Comparison of ENCODE assay signal across 8 mouse cellular contexts in the genomic region with DNA sequence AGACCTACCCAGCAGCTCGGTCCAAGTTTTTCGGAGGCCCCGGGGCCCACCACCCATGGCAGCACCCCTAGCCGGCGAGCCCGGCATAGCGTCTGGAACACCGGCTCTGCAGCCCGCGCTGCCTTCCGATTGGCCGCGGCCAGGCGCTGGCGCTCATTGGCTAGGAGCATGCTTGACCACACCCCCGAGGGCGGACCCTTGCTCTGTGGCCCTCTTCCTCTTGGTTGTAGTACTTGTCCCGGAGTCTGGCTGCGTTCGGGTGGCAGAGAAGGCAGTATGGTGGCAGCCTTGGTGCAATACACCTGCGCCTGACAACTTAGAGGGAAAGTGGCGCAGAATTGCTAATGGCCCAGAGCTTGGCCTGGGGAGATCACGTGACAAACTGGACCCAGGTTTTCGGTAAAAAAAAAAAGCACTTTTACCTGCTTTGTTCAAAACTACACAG. TPM values are rescaled to one million over a fixed set of nuclear protein-coding genes. Genes with fewer than 3 reads are reported as not detected.
DNase-seq lines count a peak whose midpoint lies in the region; ATAC-seq and TF ChIP-seq lines count a peak whose summit lies in the region.

Fanca (minus strand) TSS at position 110 of the 445 bp plus-strand sequence.

- peak; percentile 55; the same call in 1 of the 2 replicates for TF ChIP-seq POLR2A in brain, embryonic 14.5 days (IDR thresholded peaks at IDR 0.05; ENCODE audit: borderline replicate concordance, extremely low read depth, insufficient read depth, insufficient read length, poor library complexity, severe bottlenecking)
- TF ChIP-seq POLR2A in liver, adult 2 months (IDR thresholded peaks at IDR 0.05; ENCODE audit: extremely low read depth, insufficient read depth, low read length), result peak; percentile 87
- peak; percentile 66 for TF ChIP-seq POLR2A in myocyte (IDR thresholded peaks at IDR 0.05; ENCODE audit: insufficient read length, low read depth)

- DNase-seq in brain, embryonic 14.5 days (ENCODE audit: low read depth), result peak; percentile 97
- peak; percentile 85 for DNase-seq in liver, adult 2 months (ENCODE audit: extremely low read depth, low read depth, low spot score)
- peak; percentile 96 for DNase-seq in splenic B cell, adult 2 months (ENCODE audit: low read depth, low spot score)

- WGBS in heart, embryonic 11.5 days (ENCODE audit: insufficient replicate concordance), result under 1% methylated on average over 24 of the region's 24 CpGs
- under 1% methylated on average over 24 of the region's 24 CpGs for WGBS in kidney, embryonic 16.5 days
- WGBS in liver, adult 2 months, result 0% methylated on average over 24 of the region's 24 CpGs

- peak within 1 kb of the TSS; percentile 84 for H3K4me2 ChIP-seq in heart, embryonic 11.5 days
- H3K4me2 ChIP-seq in kidney, embryonic 16.5 days (replicated peaks; ENCODE audit: low read depth, low read length), result peak within 1 kb of the TSS; percentile 83
- H3K4me2 ChIP-seq in myocyte (ENCODE audit: low read depth), result peak within 1 kb of the TSS; percentile 91

- peak within 1 kb of the TSS; percentile 78 for H3ac ChIP-seq in C2C12 (ENCODE audit: control insufficient read depth, insufficient read length, low read depth)
- peak within 1 kb of the TSS; percentile 62 for H3ac ChIP-seq in myocyte (ENCODE audit: control insufficient read depth, insufficient read length)

- ATAC-seq in heart, embryonic 11.5 days (replicated peaks; ENCODE audit: insufficient number of reproducible peaks, low FRiP score, low TSS enrichment), result peak; percentile 99
- peak; percentile 99 for ATAC-seq in kidney, embryonic 16.5 days (ENCODE audit: low FRiP score, low TSS enrichment)

- H3K27me3 ChIP-seq in C2C12 (ENCODE audit: control insufficient read depth, insufficient read depth, insufficient read length) (no peaks in the 10 kb centered on the region), myocyte (ENCODE audit: control insufficient read depth, insufficient read depth, insufficient read length) (no peaks in the 10 kb centered on the region)
- H3K27me3 ChIP-seq in erythroblast, embryonic 14.5 days (ENCODE audit: control insufficient read depth), result no peaks in the 10 kb centered on the region
- no peaks in the 10 kb centered on the region for H3K27me3 ChIP-seq in heart, embryonic 11.5 days (ENCODE audit: control insufficient read depth, insufficient read depth, low read length)
- no peaks in the 10 kb centered on the region for H3K27me3 ChIP-seq in kidney, embryonic 16.5 days (ENCODE audit: insufficient read depth, low read length)
- H3K27me3 ChIP-seq in liver, adult 2 months (ENCODE audit: control insufficient read depth, insufficient read depth, low read length), result no peaks in the 10 kb centered on the region
- no peaks in the 10 kb centered on the region for H3K27me3 ChIP-seq in splenic B cell, adult 2 months (ENCODE audit: control insufficient read depth, insufficient read depth, low read length, poor library complexity, severe bottlenecking)

- H3K36me3 ChIP-seq in C2C12 (ENCODE audit: control insufficient read depth, insufficient read depth) (peaks cover 4% of the 10 kb centered on the region), myocyte (ENCODE audit: control insufficient read depth, insufficient read depth) (no peaks in the 10 kb centered on the region)
- peaks cover 16% of the 10 kb centered on the region for H3K36me3 ChIP-seq in erythroblast, embryonic 14.5 days (ENCODE audit: control insufficient read depth)
- no peaks in the 10 kb centered on the region for H3K36me3 ChIP-seq in heart, embryonic 11.5 days (ENCODE audit: control insufficient read depth, insufficient read depth, low read length)
- H3K36me3 ChIP-seq in kidney, embryonic 16.5 days (ENCODE audit: insufficient read depth, low read length), result 0 out of 2 replicates have a peak, but pooled peaks cover 3% of the 10 kb centered on the region
- no peaks in the 10 kb centered on the region for H3K36me3 ChIP-seq in liver, adult 2 months (ENCODE audit: control insufficient read depth, insufficient read depth, low read length)
- no peaks in the 10 kb centered on the region for H3K36me3 ChIP-seq in splenic B cell, adult 2 months (ENCODE audit: control insufficient read depth, insufficient read depth, low read length, poor library complexity, severe bottlenecking)

- peak within 1 kb of the TSS; percentile 77 for H3K9ac ChIP-seq in heart, embryonic 11.5 days (ENCODE audit: low read depth, low read length)
- H3K9ac ChIP-seq in kidney, embryonic 16.5 days (replicated peaks; ENCODE audit: low read length), result peak within 1 kb of the TSS; percentile 81
- H3K9ac ChIP-seq in liver, adult 2 months (ENCODE audit: low read depth, low read length), result peak within 1 kb of the TSS; percentile 68

- peaks cover 6% of the 10 kb centered on the region for H3K79me2 ChIP-seq in C2C12 (ENCODE audit: control insufficient read depth, insufficient read depth)
- no peaks in the 10 kb centered on the region for H3K79me2 ChIP-seq in liver, adult 2 months (ENCODE audit: control insufficient read depth, insufficient read depth, low read length)
- H3K79me2 ChIP-seq in myocyte (ENCODE audit: control insufficient read depth, insufficient read depth), result no peaks in the 10 kb centered on the region

- H3K4me1 ChIP-seq in erythroblast, embryonic 14.5 days (ENCODE audit: control insufficient read depth), result peaks cover 26% of the 10 kb centered on the region
- H3K4me1 ChIP-seq in heart, embryonic 11.5 days (ENCODE audit: control insufficient read depth, insufficient read depth, low read length), result peaks cover 10% of the 10 kb centered on the region
- peaks cover 13% of the 10 kb centered on the region; the same call in 1 of the 2 replicates for H3K4me1 ChIP-seq in kidney, embryonic 16.5 days (ENCODE audit: insufficient read depth, low read length)
- peaks cover 3% of the 10 kb centered on the region; the same call in 1 of the 2 replicates for H3K4me1 ChIP-seq in liver, adult 2 months (ENCODE audit: control insufficient read depth, insufficient read depth, low read length)

- peak within 1 kb of the TSS; percentile 45 for H3K4me3 ChIP-seq in C2C12 (ENCODE audit: insufficient read depth, poor library complexity, severe bottlenecking)
- H3K4me3 ChIP-seq in erythroblast, embryonic 14.5 days (replicated peaks), result peak within 1 kb of the TSS; percentile 90
- peak within 1 kb of the TSS; percentile 68 for H3K4me3 ChIP-seq in heart, embryonic 11.5 days (ENCODE audit: low read depth, low read length)
- peak within 1 kb of the TSS; percentile 79 for H3K4me3 ChIP-seq in kidney, embryonic 16.5 days (ENCODE audit: low read length)
- peak within 1 kb of the TSS; percentile 75 for H3K4me3 ChIP-seq in liver, adult 2 months (ENCODE audit: insufficient read depth, low read depth, low read length)
- H3K4me3 ChIP-seq in myocyte, result peak within 1 kb of the TSS; percentile 27

- H3K27ac ChIP-seq in heart, embryonic 11.5 days (ENCODE audit: low read depth, low read length), result peak within 1 kb of the TSS; percentile 50; the same call in 1 of the 2 replicates
- H3K27ac ChIP-seq in kidney, embryonic 16.5 days (ENCODE audit: low read length), result peak within 1 kb of the TSS; percentile 85
- H3K27ac ChIP-seq in liver, adult 2 months (replicated peaks; ENCODE audit: insufficient read depth, low read depth, low read length), result peak within 1 kb of the TSS; percentile 45; the same call in 1 of the 2 replicates

- no peaks in the 10 kb centered on the region for H3K79me3 ChIP-seq in C2C12 (ENCODE audit: low read depth)

- no peak for TF ChIP-seq CTCF in C2C12 (IDR thresholded peaks at IDR 0.05; ENCODE audit: control insufficient read depth, insufficient read depth, insufficient read length)
- peak; percentile 50; the same call in 1 of the 2 replicates for TF ChIP-seq CTCF in brain, embryonic 14.5 days (IDR thresholded peaks at IDR 0.05; ENCODE audit: borderline replicate concordance, extremely low read depth, insufficient read depth, insufficient read length)
- TF ChIP-seq CTCF in liver, adult 2 months (IDR thresholded peaks at IDR 0.05; ENCODE audit: low read depth, low read length), result peak; percentile 37

- no peaks in the 10 kb centered on the region for H3K9me3 ChIP-seq in erythroblast, embryonic 14.5 days (ENCODE audit: control insufficient read depth, low read length)
- H3K9me3 ChIP-seq in heart, embryonic 11.5 days (replicated peaks; ENCODE audit: control insufficient read depth, low read length), result no peaks in the 10 kb centered on the region
- no peaks in the 10 kb centered on the region for H3K9me3 ChIP-seq in kidney, embryonic 16.5 days (ENCODE audit: low read length)

TF ChIP-seq in C2C12, 6 proteins besides CTCF, POLR2A, EP300 and RAD21:
- peak; percentile 17 for TF ChIP-seq USF1 (IDR thresholded peaks at IDR 0.05; ENCODE audit: low read depth)
- no peak for TF ChIP-seq MAX (IDR thresholded peaks at IDR 0.05)
TF ChIP-seq in C2C12: peak in this region for 1.

TF ChIP-seq in myocyte, 11 proteins besides CTCF, POLR2A, EP300 and RAD21:
- no peak for TF ChIP-seq USF1 (IDR thresholded peaks at IDR 0.05; ENCODE audit: low read depth)
- TF ChIP-seq E2F4 (IDR thresholded peaks at IDR 0.05; ENCODE audit: insufficient read depth), result peak; percentile 71

RNA-seq across cellular contexts. Expression of gene Fanca, which starts in this region (rescaled TPM):
- polyA plus RNA-seq in C2C12 (2012; fragmentation: generic; extraction: Trizol), result 14.0 TPM
- polyA plus RNA-seq in brain, embryonic 14.5 days (2012; rRNA removed), result 19.4 and 42.7 TPM in 2 replicates
- 9.7 and 10.0 TPM in 2 replicates for polyA plus RNA-seq in erythroblast, embryonic 14.5 days (2012)
- 22.8 and 27.7 TPM in 2 replicates for polyA plus RNA-seq in heart, embryonic 11.5 days (2014; fragmentation: Nextera tagmentation; extraction: Ambion mirVana)
- polyA plus RNA-seq in kidney, embryonic 16.5 days (2015; fragmentation: Nextera tagmentation; extraction: Ambion mirVana), result 36.6 and 43.8 TPM in 2 replicates
- 0.94 and 1.8 TPM in 2 replicates for total RNA-seq in liver, adult 2 months (2014; rRNA removed)
- polyA plus RNA-seq in liver, adult 2 months (2012; rRNA removed), result 0.88 and 1.1 TPM in 2 replicates
- polyA plus RNA-seq in myocyte (2012; fragmentation: generic; extraction: Trizol), result 4.0 TPM

Comparison
In these comparisons a context has a peak if more than half of its experiments do, and no peak if none do; other contexts are left out.
1. Peak in every context shown above with its lines: DNase-seq, ATAC-seq, H3K4me3 ChIP-seq and H3K27ac ChIP-seq.
2. H3K4me3 ChIP-seq: peak in every context shown above with its lines; median percentile 90 in erythroblast, embryonic 14.5 days; 79 in kidney, embryonic 16.5 days; 75 in liver, adult 2 months; 68 in heart, embryonic 11.5 days; 45 in C2C12; 27 in myocyte.